8 mouse cellular contexts compared by ENCODE assay signal in genomic region chr14:25377554-25377899, GRCm38 (mm10).
A peak's percentile ranks its signal among the peaks of the same experiment; 100 is the strongest.
DNase-seq lines count a peak whose midpoint lies in the region; ATAC-seq and TF ChIP-seq lines count a peak whose summit lies in the region.

No protein-coding gene starts in this region.

- peak overlapping the region; percentile 62 for H3K4me2 ChIP-seq in kidney, embryonic 14.5 days (replicated peaks; ENCODE audit: low read depth, low read length)
- H3K4me2 ChIP-seq in intestine, embryonic 14.5 days (ENCODE audit: low read length), result peak overlapping the region; percentile 73
- peak overlapping the region; percentile 74 for H3K4me2 ChIP-seq in midbrain, embryonic 15.5 days

- H3K9me3 ChIP-seq in kidney, embryonic 14.5 days (ENCODE audit: control insufficient read depth, low read length), result no peaks in the 10 kb centered on the region
- no peaks in the 10 kb centered on the region for H3K9me3 ChIP-seq in intestine, embryonic 14.5 days (ENCODE audit: control insufficient read depth, low read length)
- H3K9me3 ChIP-seq in midbrain, embryonic 15.5 days, result no peaks in the 10 kb centered on the region

- peak overlapping the region; percentile 78 for H3K9ac ChIP-seq in kidney, embryonic 14.5 days (ENCODE audit: low read depth, low read length)
- peak overlapping the region; percentile 62 for H3K9ac ChIP-seq in intestine, embryonic 14.5 days (ENCODE audit: low read length)
- H3K9ac ChIP-seq in midbrain, embryonic 15.5 days, result peak overlapping the region; percentile 26; the same call in 1 of the 2 replicates

- H3K4me3 ChIP-seq in kidney, embryonic 14.5 days (ENCODE audit: low read length), result peak overlapping the region; percentile 44; the same call in 1 of the 2 replicates
- peak overlapping the region; percentile 25 for H3K4me3 ChIP-seq in cortical plate, adult 2 months (ENCODE audit: insufficient read depth, low read length)
- peak overlapping the region; percentile 33 for H3K4me3 ChIP-seq in intestine, embryonic 14.5 days (ENCODE audit: low read depth, low read length)
- peak overlapping the region; percentile 38 for H3K4me3 ChIP-seq in midbrain, embryonic 15.5 days

- ATAC-seq in kidney, embryonic 14.5 days (ENCODE audit: low FRiP score, low TSS enrichment), result peak; percentile 79
- peak; percentile 77 for ATAC-seq in intestine, embryonic 14.5 days (replicated peaks; ENCODE audit: low FRiP score, low TSS enrichment, low read depth)
- peak; percentile 88 for ATAC-seq in midbrain, embryonic 15.5 days (replicated peaks)

- no peak for TF ChIP-seq CTCF in cortical plate, adult 2 months (IDR thresholded peaks at IDR 0.05; ENCODE audit: extremely low read depth, insufficient read depth, low read length)

- H3K27me3 ChIP-seq in kidney, embryonic 14.5 days (ENCODE audit: control insufficient read depth, insufficient read depth, low read length), result no peaks in the 10 kb centered on the region
- H3K27me3 ChIP-seq in intestine, embryonic 14.5 days (replicated peaks; ENCODE audit: control insufficient read depth, insufficient read depth, low read length), result no peaks in the 10 kb centered on the region
- H3K27me3 ChIP-seq in midbrain, embryonic 15.5 days (replicated peaks), result no peaks in the 10 kb centered on the region

- H3K36me3 ChIP-seq in kidney, embryonic 14.5 days (ENCODE audit: control insufficient read depth, insufficient read depth, low read length), result no peaks in the 10 kb centered on the region
- H3K36me3 ChIP-seq in intestine, embryonic 14.5 days (ENCODE audit: control insufficient read depth, insufficient read depth, low read length), result no peaks in the 10 kb centered on the region
- no peaks in the 10 kb centered on the region for H3K36me3 ChIP-seq in midbrain, embryonic 15.5 days (replicated peaks)

- no peak for TF ChIP-seq POLR2A in cortical plate, adult 2 months (IDR thresholded peaks at IDR 0.05; ENCODE audit: extremely low read depth, insufficient read depth, low read length)

- no peak for DNase-seq in kidney, postnatal 4 days
- no peak for DNase-seq in intestine, embryonic 14.5 days (ENCODE audit: low spot score)
- no peak for DNase-seq in MN1 (ENCODE audit: low spot score)
- DNase-seq in right cerebral cortex, adult 2 months (ENCODE audit: low spot score in 2 of 2), result no peak
- DNase-seq in right cerebral cortex, postnatal 36 days (ENCODE audit: low spot score in 2 of 2), result no peak

- H3K27ac ChIP-seq in kidney, embryonic 14.5 days (ENCODE audit: low read depth, low read length), result peak overlapping the region; percentile 100
- peak overlapping the region; percentile 51 for H3K27ac ChIP-seq in cortical plate, adult 2 months (ENCODE audit: insufficient read depth, low read length)
- H3K27ac ChIP-seq in intestine, embryonic 14.5 days (ENCODE audit: low read depth), result peak overlapping the region; percentile 98
- peak overlapping the region; percentile 99 for H3K27ac ChIP-seq in midbrain, embryonic 15.5 days

- WGBS in kidney, embryonic 14.5 days, result 4% methylated on average over 8 of the region's 8 CpGs
- 3% methylated on average over 8 of the region's 8 CpGs for WGBS in intestine, embryonic 14.5 days
- WGBS in midbrain, embryonic 15.5 days, result 2% methylated on average over 8 of the region's 8 CpGs

- H3K4me1 ChIP-seq in kidney, embryonic 14.5 days (ENCODE audit: control insufficient read depth, insufficient read depth, low read length), result peaks cover 42% of the 10 kb centered on the region
- H3K4me1 ChIP-seq in cortical plate, adult 2 months (ENCODE audit: control insufficient read depth, insufficient read depth, low read length), result peaks cover 4% of the 10 kb centered on the region; the same call in 1 of the 2 replicates
- H3K4me1 ChIP-seq in intestine, embryonic 14.5 days (replicated peaks; ENCODE audit: control insufficient read depth, insufficient read depth, low read length), result peaks cover 13% of the 10 kb centered on the region
- peaks cover 34% of the 10 kb centered on the region for H3K4me1 ChIP-seq in midbrain, embryonic 15.5 days

Comparison
In these comparisons a context has a peak if more than half of its experiments do, and no peak if none do; other contexts are left out.
1. H3K9ac ChIP-seq: peak in every context shown above with its lines; median percentile 78 in kidney, embryonic 14.5 days; 62 in intestine, embryonic 14.5 days; 26 in midbrain, embryonic 15.5 days.